Mouse (Mus musculus): ENCODE measurements around the gene Rab3c.
A peak's percentile ranks its signal among the peaks of the same experiment; 100 is the strongest.

Gene Rab3c

DNA sequence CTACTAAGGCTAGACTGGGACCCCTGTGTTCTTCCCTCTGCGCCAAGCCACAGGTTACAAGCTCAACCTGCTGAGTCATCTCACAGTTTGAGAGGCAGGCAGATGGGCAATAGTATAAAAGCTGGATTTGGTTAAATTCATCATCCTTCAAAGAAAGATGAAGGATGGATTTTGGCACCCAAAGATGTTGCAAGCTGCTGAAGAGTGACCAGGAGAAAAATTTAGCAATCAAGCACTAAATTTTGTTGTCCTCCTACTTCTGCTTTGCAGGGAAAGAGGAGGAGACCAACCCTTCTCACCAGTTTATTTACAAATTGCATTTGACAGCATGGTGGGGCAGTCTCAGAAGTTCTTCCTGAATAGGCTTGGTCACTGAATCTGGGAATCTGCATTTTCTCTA is 90.8 kb downstream of the Rab3c start:
- no peak for DNase-seq (ENCODE audit: low read depth, low spot score)

DNA sequence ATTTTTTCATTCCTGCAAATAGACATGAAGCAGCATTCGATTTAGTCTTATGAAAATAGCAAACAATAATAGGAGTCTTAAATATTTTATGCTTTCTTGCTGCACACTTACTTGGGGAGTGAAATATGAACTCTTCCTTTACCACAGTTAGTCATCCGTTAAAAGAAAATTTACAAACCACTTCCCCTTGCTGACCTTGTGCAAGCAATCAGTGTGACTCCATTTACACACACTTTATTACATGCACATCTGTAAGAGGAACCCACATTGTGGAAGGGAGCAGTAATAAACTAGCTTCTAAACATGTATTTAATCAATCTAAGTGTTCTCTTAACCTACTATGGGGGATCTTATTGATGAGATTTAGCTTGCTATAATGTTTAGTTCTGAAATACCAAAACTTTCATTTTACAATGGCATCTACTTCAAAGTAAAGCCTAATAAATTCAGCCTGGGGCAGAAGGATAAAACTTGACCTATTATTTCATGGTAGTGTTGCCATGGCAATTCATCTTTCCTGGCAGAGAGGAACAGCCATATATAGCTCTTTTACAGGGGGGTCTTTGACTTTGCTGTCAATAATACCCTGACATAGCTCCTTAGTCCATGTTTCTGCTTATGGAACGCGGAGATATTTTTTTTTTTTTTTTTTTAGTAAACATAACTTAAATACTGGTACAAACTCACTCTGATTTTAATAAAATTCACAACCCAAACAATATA is 95.7 kb downstream of the Rab3c start:
- DNase-seq (ENCODE audit: low read depth, low spot score): no peak

DNA sequence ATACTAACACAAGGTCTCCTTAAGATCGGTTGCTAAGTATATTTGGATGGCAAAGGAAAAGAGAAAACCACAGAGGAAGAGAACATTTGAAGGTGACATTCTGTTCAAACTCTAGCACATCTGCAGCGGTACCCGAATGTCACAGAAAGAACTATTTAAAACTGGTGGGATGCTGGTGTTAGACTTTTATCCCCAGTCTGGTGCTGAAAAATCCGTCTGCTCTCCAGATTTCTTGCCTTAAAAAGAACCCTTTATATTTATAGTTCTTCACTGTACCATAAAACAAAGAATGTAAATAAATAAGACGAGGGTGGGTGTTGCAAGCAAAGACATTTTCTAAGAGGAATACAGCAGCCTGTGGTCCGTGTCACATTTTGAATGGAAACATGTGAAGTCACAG is 105.1 kb downstream of the Rab3c start:
- DNase-seq (ENCODE audit: low read depth, low spot score): no peak

DNA sequence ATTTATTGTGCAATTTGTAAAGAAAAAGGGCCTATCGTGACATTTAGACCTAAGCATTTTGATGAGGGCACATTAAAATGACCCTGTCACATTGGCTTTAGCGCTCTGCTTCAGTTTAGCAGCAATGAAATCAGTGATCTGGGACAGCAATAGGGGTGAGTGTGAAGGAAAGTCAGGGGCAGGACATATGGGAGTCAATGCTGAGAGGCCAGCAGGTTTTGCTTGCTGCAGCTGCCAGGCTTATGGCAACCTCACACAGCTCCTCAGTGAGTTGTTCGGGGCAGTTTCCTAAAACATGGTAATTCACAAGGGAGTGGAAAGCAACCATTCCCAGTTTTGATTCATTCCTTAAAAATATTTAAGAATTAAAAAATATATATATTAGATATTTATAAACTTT is 111.1 kb downstream of the Rab3c start:
- no peak for DNase-seq (ENCODE audit: low read depth, low spot score)

GRCm38 (mm10) chr13:110169152-110169551 is 111.6 kb downstream of the Rab3c start:
- no peak for DNase-seq (ENCODE audit: low read depth, low spot score)

DNA sequence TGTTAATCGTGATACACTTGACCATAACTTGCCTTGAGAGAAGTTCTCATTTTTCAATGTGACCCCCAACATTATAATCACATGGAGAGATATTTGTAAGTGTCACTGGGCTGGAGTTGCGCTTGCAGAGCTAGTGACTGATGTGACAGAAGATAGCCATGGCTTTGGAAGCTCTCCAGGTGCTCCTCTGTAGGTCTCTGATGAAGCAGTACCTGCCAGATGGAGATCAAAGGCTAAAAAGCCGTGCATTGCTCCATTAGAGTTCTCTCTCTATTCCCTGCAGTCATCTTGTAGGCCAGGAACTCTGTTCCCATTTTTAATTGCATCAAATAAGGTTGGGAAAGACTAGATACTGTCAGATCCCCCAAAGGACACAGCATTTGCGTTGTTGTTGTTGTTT is 112.2 kb downstream of the Rab3c start:
- no peak for DNase-seq (ENCODE audit: low read depth, low spot score)

- no peak for DNase-seq (ENCODE audit: low read depth, low spot score)
Measured at GRCm38 (mm10) chr13:110166622-110167330, 114.0 kb downstream of the Rab3c start.

DNA sequence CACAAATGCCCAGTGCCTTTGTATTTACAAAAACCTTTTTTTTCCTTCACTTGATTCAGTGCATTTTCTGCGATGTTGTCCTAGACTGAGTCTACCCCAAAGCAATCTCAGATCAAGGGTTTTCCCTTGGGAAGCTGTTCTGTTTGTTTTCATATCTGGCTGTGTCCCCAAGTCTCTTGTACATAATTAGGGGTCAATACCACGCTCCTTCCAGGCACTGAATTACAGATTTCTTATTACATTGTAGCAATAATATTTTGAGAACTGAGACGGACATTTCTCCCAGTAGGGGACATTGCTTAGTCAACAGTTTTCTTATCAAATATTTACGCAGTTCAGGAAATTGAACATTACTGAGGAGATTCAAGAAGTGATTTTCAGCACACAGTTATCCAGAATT is 120.8 kb downstream of the Rab3c start:
- no peak for DNase-seq (ENCODE audit: low read depth, low spot score)

DNA sequence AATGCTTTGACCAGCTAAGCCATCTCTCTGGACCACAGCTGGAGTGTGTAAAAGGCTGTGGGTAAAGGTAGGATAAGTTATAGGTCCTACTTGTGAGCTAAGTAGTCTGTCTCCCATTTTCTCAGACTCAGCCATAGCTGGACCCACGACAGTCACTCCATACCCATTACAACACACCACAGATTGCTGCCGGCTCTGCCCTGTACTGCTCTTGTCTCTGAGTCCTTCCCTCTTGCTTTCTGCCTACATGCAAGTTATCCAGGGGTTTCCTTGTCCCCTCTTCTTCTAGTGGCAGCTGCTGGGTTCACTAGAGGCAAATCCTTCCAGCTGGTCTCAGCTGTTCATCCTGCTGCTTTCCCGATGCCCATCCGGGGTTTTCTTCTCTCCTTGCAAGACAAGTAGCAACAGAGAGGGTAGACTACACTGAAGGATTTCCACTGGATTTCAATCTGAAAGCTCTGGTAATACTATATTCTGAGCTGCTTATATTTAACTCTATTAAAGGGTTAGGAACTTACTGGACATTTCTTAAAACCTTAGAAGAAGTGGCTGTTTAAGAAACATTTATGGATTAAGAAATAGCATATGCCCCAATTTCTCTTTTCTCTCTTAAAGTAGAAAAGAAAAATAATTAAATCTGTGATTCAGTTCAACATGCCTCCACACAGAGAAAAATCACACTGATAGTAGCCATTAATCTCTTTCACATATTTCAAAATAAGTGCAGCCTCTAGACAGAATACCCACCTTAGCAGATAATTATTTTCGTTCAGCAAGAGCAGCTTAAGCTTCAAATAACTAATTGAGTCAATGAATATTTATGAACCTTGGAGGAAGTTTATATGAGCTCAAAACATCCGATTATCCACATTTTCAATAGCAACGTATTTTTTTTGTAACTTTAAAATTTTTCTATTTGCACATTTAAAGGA is 121.9 kb downstream of the Rab3c start:
- no peak for DNase-seq (ENCODE audit: low read depth, low spot score)

- no peak for DNase-seq (ENCODE audit: low read depth, low spot score)
Measured at GRCm38 (mm10) chr13:110145545-110145944, 135.3 kb downstream of the Rab3c start.

- no peak for DNase-seq (ENCODE audit: low read depth, low spot score)
Measured at GRCm38 (mm10) chr13:110145019-110145418, 135.8 kb downstream of the Rab3c start.

- no peak for DNase-seq (ENCODE audit: low read depth, low spot score)
Measured at GRCm38 (mm10) chr13:110139339-110139738, 141.5 kb downstream of the Rab3c start.

DNA sequence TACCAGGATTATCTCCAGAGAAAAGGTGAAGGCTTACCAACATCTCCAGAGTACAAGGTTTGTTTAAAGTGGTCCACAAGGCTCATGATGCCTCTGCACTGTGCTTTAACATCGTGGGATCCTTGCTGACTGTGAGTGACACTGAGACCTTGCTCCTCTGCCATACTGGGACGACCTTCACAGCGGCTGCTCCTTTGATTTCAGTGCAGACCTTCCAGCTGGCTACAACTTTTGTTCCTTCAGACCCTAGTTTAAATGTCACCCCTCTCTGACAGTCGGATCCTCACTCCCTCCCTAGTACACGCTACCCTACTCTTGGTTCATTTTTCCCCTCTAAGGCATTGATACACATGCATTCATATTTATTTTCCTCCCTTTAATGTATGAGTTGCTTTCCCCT is 142.2 kb downstream of the Rab3c start:
- no peak for DNase-seq (ENCODE audit: low read depth, low spot score)

GRCm38 (mm10) chr13:110127613-110128258 is 153.1 kb downstream of the Rab3c start:
- DNase-seq (ENCODE audit: low read depth, low spot score): peak; percentile 11

DNA sequence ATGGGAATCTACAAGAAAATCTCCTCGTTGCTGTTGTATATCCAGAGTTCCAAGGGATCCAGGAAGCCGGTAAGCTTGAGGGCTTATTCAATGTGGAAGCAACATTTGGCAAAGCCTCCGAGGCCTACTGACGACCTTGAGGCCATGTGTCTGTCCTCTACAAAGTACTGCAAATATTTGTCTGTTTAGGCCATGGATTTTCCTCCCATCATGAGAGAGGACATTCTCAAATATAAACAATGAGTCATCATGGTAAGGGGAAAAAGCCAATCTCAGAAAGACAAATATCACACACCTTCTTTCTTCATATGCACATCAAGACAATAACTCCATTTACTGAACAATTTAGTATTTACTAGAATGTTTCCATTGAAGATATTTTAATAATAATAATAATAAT is 158.0 kb downstream of the Rab3c start:
- no peak for DNase-seq (ENCODE audit: low read depth, low spot score)

GRCm38 (mm10) chr13:110116892-110117291 is 163.9 kb downstream of the Rab3c start:
- DNase-seq (ENCODE audit: low read depth, low spot score): no peak

DNA sequence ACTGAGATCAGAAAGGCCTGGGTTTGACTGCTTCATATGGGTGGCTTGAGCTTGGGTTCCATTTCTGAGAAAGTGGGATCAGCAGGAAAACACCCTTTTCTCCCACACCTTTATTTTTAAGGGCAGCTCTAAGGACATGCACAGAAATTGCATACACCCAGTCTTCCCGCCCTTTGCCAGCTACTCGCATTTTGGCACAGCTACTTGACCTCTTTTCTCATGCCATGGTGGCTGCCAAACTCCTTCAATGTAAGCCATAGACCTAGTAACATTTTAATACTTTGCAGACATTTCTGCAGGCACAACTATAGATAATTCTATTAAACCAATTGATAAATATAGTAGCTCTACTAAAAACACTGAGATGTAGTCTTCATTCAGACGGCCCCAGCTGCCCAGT is 164.5 kb downstream of the Rab3c start:
- no peak for DNase-seq (ENCODE audit: low read depth, low spot score)

DNA sequence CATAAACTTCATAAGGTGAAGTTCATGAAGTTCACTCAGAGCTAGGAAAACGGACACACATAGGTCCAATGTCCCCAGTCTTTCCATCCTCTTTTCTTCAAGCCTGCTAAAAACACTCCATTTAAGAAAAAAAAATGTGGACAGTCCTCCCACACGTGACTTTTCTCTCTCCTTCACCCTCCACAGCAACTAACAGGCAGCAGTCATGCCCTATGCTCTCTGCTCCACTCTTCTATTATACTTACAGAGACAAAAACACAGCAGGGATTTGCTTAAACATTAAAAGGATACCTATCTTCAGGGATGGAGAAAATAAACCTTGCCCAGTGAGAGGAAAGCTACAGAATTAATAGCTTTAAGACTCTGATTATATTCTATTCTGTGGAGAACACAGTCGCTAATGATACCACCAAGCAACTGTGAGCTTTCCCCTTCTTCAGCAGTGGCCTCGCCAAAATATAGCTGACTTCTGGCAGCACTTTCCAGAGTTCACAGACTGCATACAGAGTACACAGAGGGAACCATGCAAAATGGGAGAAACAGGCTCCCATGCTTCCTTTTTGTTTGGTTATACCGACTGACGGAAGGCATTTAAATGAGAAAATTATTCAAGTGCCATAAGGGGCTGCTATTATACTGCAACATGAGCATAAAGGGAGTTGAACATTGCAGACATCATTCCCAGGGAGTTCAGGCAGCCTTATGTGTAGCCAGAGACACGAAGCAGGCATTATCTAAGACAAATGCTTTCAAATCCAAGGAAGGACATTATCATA is 165.7 kb downstream of the Rab3c start:
- DNase-seq (ENCODE audit: low read depth, low spot score): no peak

- no peak for DNase-seq (ENCODE audit: low read depth, low spot score)
Measured at GRCm38 (mm10) chr13:110113711-110114110, 167.1 kb downstream of the Rab3c start.

GRCm38 (mm10) chr13:110097424-110098050 is 183.3 kb downstream of the Rab3c start:
- no peak for DNase-seq (ENCODE audit: low read depth, low spot score)

Measured in R1 (cell line).